Mouse (Mus musculus): Measurements from ENCODE around the gene Camta1.

GRCm38 (mm10) chr4:151330983-151331382 lies 530.7 kb downstream of the Camta1 start:
- TF ChIP-seq POLR2A (IDR thresholded peaks at IDR 0.05; ENCODE audit: extremely low read depth, insufficient read depth, low read length) (no peak), CTCF (IDR thresholded peaks at IDR 0.05; ENCODE audit: low read depth, low read length) (peak; percentile 57; the same call in 1 of the 2 replicates)

Measured in liver, adult 2 months (tissue).